Mouse (Mus musculus) embryonic facial prominence, embryonic 14.5 days (tissue): ENCODE data around the gene Tubgcp3. TPM values are rescaled to one million over a fixed set of nuclear protein-coding genes. Genes with fewer than 3 reads are reported as not detected.
"Not testable (repeated sequence)": the region's sequence is repeated elsewhere in the genome, so short reads cannot be mapped to it uniquely, and the experiment has no call there.

Experiments
- ATAC-seq: fragments of 200-750 bp; cut with Nextera tagmentation; 2 replicates; pipeline ENCODE4 v1.8.0; 2017; ENCODE audit warnings: low read depth, moderate number of reproducible peaks, moderate TSS enrichment
- DNase-seq: peaks from one replicate; pipeline ENCODE4 v3.0.0-alpha.2; 2015; ENCODE audit warnings: low spot score
- H3K27ac ChIP-seq: fragments of 300-500 bp; sonication (generic); replicated peaks from 2 replicates; pipeline ENCODE4 v1.5.1; 2014; ENCODE audit warnings: low read depth, mild to moderate bottlenecking, low read length, moderate library complexity
- H3K27me3 ChIP-seq: fragments of 300-500 bp; sonication (generic); replicated peaks from 2 replicates; pipeline ENCODE4 v1.6.1; 2014; ENCODE audit warnings: low read length; ENCODE audit not compliant: control insufficient read depth, insufficient read depth
- H3K36me3 ChIP-seq: fragments of 300-500 bp; sonication (generic); 2 replicates; pipeline ENCODE4 v1.6.1; 2014; ENCODE audit warnings: low read length, mixed read lengths; ENCODE audit not compliant: control insufficient read depth, insufficient read depth
- H3K4me1 ChIP-seq: fragments of 300-500 bp; sonication (generic); 2 replicates; pipeline ENCODE4 v1.6.1; 2014; ENCODE audit warnings: antibody characterized with exemption, low read length; ENCODE audit not compliant: control insufficient read depth, insufficient read depth
- H3K4me2 ChIP-seq: fragments of 300-500 bp; sonication (generic); 2 replicates; pipeline ENCODE4 v1.6.1; 2014; ENCODE audit warnings: low read depth, mild to moderate bottlenecking, low read length, moderate library complexity, mixed read lengths
- H3K4me3 ChIP-seq: fragments of 300-500 bp; sonication (generic); 2 replicates; pipeline ENCODE4 v1.5.1; 2014; ENCODE audit warnings: low read depth, mild to moderate bottlenecking, low read length
- H3K9ac ChIP-seq: fragments of 300-500 bp; sonication (generic); 2 replicates; pipeline ENCODE4 v1.6.1; 2014; ENCODE audit warnings: low read depth, mild to moderate bottlenecking, low read length, moderate library complexity, mixed read lengths
- H3K9me3 ChIP-seq: fragments of 300-500 bp; sonication (generic); 2 replicates; pipeline ENCODE4 v1.6.1; 2016; ENCODE audit warnings: low read length; ENCODE audit not compliant: control insufficient read depth
- WGBS: fragments of 180-500 bp; shearing (Covaris S2); extraction: QIAGEN DNeasy Blood & Tissue Kit; methylation state at CpG from one replicate; pipeline ENCODE4 v1.1.7; 2014; 5-methylcytosine and 5-hydroxymethylcytosine counted together
- polyA plus RNA-seq: library from polyadenylated mRNA; unstranded; fragments of >200 nt; fragmentation: Nextera tagmentation; extraction: Ambion mirVana; gene quantifications from 2 replicates; pipeline ENCODE4 v1.2.1, GENCODE M21; 2014

The Tubgcp3 gene
- polyA plus RNA-seq, 1 experiment from 2014 or later: 35.9 TPM

- not testable (repeated sequence) for H3K4me3 ChIP-seq, ATAC-seq, H3K36me3 ChIP-seq, DNase-seq, H3K4me1 ChIP-seq, H3K9me3 ChIP-seq, H3K9ac ChIP-seq, H3K27me3 ChIP-seq, H3K4me2 ChIP-seq, H3K27ac ChIP-seq
- WGBS: 81% methylated on average over 19 of the region's 19 CpGs
These were observed 92.6 kb downstream of the Tubgcp3 start for GRCm38 (mm10) chr8:12579339-12579999.

- H3K9ac ChIP-seq: no peak overlapping the region
- no peaks in the 10 kb centered on the region for H3K9me3 ChIP-seq
- peaks cover 6% of the 10 kb centered on the region for H3K27me3 ChIP-seq
- no peak overlapping the region for H3K27ac ChIP-seq
- ATAC-seq (no peak), DNase-seq (no peak)
- no peak overlapping the region for H3K4me2 ChIP-seq
- H3K4me1 ChIP-seq: no peaks in the 10 kb centered on the region
- no peak overlapping the region for H3K4me3 ChIP-seq
- WGBS: 58% methylated on average over 6 of the region's 6 CpGs
- no peaks in the 10 kb centered on the region for H3K36me3 ChIP-seq
These were observed 95.3 kb downstream of the Tubgcp3 start for GRCm38 (mm10) chr8:12576739-12577138.

- Histone ChIP-seq H3K36me3 (no peaks in the 10 kb centered on the region), H3K4me1 (no peaks in the 10 kb centered on the region), H3K27me3 (peaks cover 6% of the 10 kb centered on the region), H3K4me2 (no peak overlapping the region), H3K9me3 (no peaks in the 10 kb centered on the region), H3K27ac (no peak overlapping the region), H3K9ac (no peak overlapping the region), H3K4me3 (no peak overlapping the region)
- DNase-seq (no peak), ATAC-seq (no peak)
- 63% methylated on average over 5 of the region's 5 CpGs for WGBS
These were observed 96.0 kb downstream of the Tubgcp3 start for GRCm38 (mm10) chr8:12576003-12576402.

GRCm38 (mm10) chr8:12572814-12573534 lies 99.1 kb downstream of the Tubgcp3 start, which contains the start of gene Spaca7:
Gene Spaca7 (plus strand): TSS chr8:12573029.
- Histone ChIP-seq H3K9ac (no peak within 1 kb of the TSS), H3K4me3 (no peak within 1 kb of the TSS), H3K27ac (no peak within 1 kb of the TSS), H3K4me2 (no peak within 1 kb of the TSS), H3K36me3 (no peaks in the 10 kb centered on the region), H3K4me1 (no peaks in the 10 kb centered on the region), H3K9me3 (no peaks in the 10 kb centered on the region), H3K27me3 (peaks cover 6% of the 10 kb centered on the region)
- DNase-seq (no peak), ATAC-seq (no peak)
- 57% methylated on average over 13 of the region's 14 CpGs for WGBS

- Histone ChIP-seq H3K9ac (no peak overlapping the region), H3K4me2 (no peak overlapping the region), H3K27ac (no peak overlapping the region), H3K27me3 (peaks cover 18% of the 10 kb centered on the region; the same call in 1 of the 2 replicates), H3K9me3 (no peaks in the 10 kb centered on the region), H3K36me3 (no peaks in the 10 kb centered on the region), H3K4me3 (no peak overlapping the region), H3K4me1 (no peaks in the 10 kb centered on the region)
- DNase-seq (no peak), ATAC-seq (no peak)
- WGBS: 44% methylated on average over 7 of the region's 7 CpGs
These were observed 105.5 kb downstream of the Tubgcp3 start for GRCm38 (mm10) chr8:12566509-12566908.

GRCm38 (mm10) chr8:12565488-12565887 lies 106.6 kb downstream of the Tubgcp3 start:
- WGBS: 54% methylated on average over 10 of the region's 10 CpGs
- Histone ChIP-seq H3K9me3 (no peaks in the 10 kb centered on the region), H3K27me3 (peaks cover 19% of the 10 kb centered on the region; the same call in 1 of the 2 replicates), H3K4me1 (no peaks in the 10 kb centered on the region), H3K36me3 (no peaks in the 10 kb centered on the region), H3K4me3 (no peak overlapping the region), H3K9ac (no peak overlapping the region), H3K4me2 (no peak overlapping the region), H3K27ac (no peak overlapping the region)
- DNase-seq (no peak), ATAC-seq (no peak)

- Histone ChIP-seq H3K9ac (no peak overlapping the region), H3K36me3 (no peaks in the 10 kb centered on the region), H3K4me1 (no peaks in the 10 kb centered on the region), H3K9me3 (no peaks in the 10 kb centered on the region), H3K4me3 (no peak overlapping the region), H3K27ac (no peak overlapping the region), H3K4me2 (no peak overlapping the region), H3K27me3 (peaks cover 19% of the 10 kb centered on the region; the same call in 1 of the 2 replicates)
- ATAC-seq (no peak), DNase-seq (peak; percentile 67)
- WGBS: 2% methylated on average over 4 of the region's 4 CpGs
These were observed 107.7 kb downstream of the Tubgcp3 start for GRCm38 (mm10) chr8:12564307-12564706.
